Mouse (Mus musculus) testis, postnatal 10 days (tissue): ENCODE results near the gene Psd4.
A peak's percentile ranks its signal among the peaks of the same experiment; 100 is the strongest.

Source experiments
- DNase-seq: peaks from one replicate; pipeline ENCODE4 v3.0.0; 2021; ENCODE audit warnings: low spot score

The Psd4 gene

DNA sequence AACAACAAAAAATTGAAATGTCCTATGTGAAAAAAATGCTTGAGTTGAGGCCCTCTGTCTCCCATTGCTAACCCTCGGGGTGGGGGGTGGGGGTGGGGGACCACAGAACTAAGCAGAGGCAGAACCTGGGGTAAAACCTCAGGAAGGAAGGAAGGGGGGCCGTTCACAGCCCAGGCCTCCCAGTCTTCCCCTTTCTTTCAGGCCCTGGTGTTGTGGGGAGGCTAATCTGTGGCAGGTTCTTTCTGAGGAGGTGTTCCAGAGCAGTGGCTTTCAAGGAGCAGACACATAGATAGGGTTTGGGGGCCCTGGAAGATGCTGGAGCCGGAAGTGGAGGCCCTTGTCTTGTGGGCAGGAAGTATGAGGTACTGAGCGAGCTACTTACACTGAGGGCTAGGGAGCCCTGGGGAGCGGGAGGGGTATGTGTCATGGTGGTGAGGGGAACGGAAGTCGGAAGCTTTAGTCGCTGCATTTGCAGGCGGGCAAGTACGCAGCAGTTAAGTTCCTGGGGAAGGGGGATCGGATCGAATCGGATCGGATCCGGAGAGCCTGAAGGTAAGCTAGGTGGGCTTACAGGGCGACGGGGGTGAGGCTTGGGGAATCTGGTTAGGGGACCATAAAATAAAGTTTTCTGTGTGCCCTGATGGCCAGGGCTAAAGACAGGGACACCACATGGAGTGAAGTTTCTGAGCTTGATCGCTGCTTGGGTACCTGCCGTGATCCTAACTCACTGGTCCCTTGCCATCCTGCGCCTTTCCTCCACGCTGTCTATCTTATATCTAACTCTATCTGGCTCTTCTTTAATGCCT, 19.0 kb downstream of the Psd4 start:
- DNase-seq = no peak

DNA sequence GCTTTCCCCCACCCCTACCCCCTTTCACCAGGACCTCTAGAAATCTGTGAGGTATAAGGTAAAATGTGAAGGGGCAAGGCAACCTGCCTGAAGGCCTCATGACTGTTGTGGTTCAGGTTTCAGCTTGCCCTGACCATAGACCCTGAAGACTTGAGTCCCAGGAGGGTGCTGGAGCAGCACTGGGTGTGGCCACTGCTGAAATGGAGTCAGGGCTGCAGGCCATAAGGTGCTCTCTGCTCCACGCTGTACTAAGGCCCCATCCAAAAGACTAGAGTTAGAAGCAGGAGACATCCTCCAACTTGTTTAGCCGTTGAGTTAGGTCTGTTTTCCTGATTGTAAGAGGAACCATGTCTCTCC, 19.6 kb downstream of the Psd4 start:
- no peak for DNase-seq

DNA sequence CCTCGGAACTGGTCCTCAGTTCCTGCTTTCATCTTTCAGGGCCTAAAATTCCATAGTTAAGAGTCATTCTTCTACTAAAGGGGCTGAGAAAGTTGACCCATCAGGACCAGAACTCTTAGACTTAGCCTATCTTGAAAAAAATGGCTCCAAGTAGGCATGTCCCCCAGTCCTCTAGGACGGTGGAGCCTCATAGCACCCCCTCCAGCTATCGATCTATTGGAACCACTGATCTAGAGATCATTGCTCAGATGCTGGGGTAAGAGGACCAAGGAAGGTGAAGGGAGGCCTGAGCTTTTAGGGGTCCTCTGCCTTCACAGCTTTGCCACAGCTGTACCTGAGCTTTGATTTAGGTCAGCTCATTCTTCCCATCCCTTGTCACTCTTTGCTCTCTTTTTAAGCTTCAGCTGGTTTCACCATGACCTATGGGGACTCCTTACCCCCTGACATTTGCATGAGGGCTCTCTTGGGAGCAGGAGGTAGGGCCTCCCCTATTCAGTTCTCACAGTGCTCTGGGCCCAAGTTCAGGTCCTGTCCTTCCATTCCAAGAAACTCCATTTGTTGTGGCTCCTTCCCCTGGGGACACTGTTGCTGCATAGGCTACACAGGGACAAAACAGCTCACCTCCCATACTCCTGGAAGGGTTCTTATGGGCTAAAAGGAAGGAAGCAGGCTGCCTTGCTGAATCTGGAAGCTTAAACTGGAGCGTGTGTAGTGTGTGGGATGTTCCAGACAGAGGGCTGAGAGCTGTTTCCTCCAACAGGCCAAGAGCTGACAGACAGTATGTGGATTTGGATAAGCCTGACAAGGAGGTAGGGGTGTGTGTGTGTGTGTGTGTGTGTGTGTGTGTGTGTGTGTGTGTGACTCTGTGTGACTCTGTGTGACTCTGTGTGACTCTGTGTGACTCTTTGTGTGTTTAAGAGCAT, 20.2 kb downstream of the Psd4 start:
- DNase-seq = peak; percentile 27

DNA sequence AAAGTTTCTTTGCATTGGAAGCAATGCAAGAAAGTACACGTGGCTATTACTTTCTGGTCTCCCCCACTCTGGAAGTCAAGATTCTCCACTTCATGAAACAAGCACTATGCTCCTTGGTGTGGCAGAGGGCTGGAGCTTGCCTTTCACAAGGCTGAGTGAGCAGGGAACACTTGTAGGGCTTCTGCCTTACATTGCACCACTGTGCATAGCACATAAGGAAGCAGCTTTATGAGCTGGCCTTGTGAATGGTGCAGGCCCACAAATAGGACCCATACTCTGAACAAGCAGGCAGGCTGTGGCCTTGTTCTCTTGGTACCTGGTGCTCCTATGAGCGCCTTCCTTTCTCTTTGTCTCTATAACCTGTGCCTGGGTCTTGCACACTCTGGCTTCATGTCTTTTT, 25.9 kb downstream of the Psd4 start:
- peak; percentile 13 for DNase-seq

GRCm38 (mm10) chr2:24397115-24397514, 29.7 kb downstream of the Psd4 start:
- no peak for DNase-seq

- DNase-seq = no peak
Observed at GRCm38 (mm10) chr2:24400711-24401110, 33.3 kb downstream of the Psd4 start.

GRCm38 (mm10) chr2:24405345-24406012, 38.1 kb downstream of the Psd4 start:
- DNase-seq = peak; percentile 89

GRCm38 (mm10) chr2:24407701-24408485, 40.5 kb downstream of the Psd4 start:
- peak; percentile 50 for DNase-seq

DNA sequence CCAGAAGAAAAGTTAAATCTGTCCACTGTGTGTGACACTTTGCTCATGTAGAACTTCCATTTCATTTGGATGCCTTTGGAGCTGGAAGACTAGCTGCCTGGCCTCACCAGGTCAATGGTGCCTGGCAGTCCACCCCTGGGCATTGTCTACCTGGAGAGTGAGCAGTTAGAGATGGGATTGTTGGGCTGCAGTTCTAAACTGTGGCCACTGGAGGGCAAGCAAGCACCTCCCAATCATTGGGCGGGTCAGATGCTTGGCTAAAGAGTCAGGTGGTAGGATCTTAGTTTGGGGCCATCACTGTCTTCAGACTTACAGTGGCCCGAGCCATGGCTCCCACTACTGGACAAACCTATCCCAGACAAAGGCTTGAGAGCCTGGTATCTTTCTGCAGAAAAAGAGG, 41.8 kb downstream of the Psd4 start:
- peak; percentile 83 for DNase-seq

DNA sequence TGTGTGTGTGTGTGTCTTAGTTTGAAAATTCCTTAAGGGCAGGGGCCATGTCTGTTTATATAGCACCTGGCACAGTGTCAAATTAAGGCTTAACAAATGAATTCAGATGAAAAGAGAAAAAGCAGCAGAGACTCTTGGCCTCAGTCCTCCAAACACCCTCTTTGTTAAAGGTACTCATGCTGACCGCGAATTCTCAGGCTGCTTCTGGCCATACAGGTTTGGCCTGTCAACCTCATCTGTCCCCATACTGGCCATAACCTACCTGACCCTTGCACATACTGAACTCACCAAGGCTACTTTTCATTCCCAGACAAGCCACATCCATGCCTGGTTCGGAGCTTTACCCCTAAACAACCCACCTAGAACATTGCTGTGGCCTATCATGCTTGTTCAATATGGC, 45.8 kb downstream of the Psd4 start:
- no peak for DNase-seq

- no peak for DNase-seq
Observed at GRCm38 (mm10) chr2:24413677-24414076, 46.3 kb downstream of the Psd4 start.

DNA sequence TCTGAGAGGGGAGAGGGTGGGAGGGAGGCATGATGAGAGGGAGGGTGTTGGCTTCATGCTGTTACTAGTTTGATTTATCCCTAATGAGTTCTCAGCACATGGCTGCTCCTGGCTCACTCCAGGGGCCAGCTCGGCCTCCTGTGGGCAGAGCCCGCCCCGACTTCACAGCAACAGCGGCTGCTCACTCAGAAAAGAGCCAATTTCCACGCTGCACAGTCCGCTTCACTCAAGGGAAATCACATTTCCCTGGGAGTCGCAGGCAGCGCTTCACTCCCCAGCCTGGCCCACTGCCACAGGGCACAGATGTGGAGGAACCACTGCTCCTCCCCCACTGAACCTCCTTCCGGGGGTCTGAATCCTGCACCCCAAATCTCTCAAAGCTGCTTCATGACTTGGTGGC, 49.3 kb downstream of the Psd4 start:
- DNase-seq = peak; percentile 54

DNA sequence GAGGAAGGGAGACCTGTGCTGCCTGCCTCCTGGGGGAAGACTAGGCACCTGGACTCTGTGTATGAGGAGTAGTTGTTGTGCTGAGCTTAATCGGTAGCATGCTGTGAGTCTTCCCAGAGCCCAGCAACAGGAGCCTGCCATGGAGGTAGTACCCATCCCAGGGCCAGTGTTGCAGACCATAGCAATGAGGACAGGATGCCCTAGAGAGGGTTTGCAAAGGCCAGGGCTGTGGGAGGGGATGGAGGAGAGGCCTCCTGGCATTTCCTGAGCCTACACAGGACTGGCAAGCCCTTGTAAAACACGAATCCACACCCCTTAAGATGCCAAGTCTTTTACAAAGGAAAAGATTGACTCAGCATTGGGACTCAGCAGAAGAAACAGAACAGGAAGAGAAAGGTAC, 49.7 kb downstream of the Psd4 start:
- DNase-seq = no peak

GRCm38 (mm10) chr2:24417564-24417963, 50.2 kb downstream of the Psd4 start:
- DNase-seq = no peak

- DNase-seq = no peak
Observed at GRCm38 (mm10) chr2:24421211-24421863, 54.0 kb downstream of the Psd4 start.

- DNase-seq = no peak
Observed at GRCm38 (mm10) chr2:24422815-24423214, 55.4 kb downstream of the Psd4 start.

- no peak for DNase-seq
Observed at GRCm38 (mm10) chr2:24425630-24426029, 58.2 kb downstream of the Psd4 start.

- no peak for DNase-seq
Observed at GRCm38 (mm10) chr2:24427866-24428675, 60.7 kb downstream of the Psd4 start.

- no peak for DNase-seq
Observed at GRCm38 (mm10) chr2:24429806-24430205, 62.4 kb downstream of the Psd4 start.

GRCm38 (mm10) chr2:24434670-24435069, 67.3 kb downstream of the Psd4 start:
- DNase-seq = no peak
